In genomic region chr10:24085936-24086335, GRCm38 (mm10) we compare ENCODE assay signal across 28 mouse cellular contexts. TPM values are rescaled to one million over a fixed set of nuclear protein-coding genes. Genes with fewer than 3 reads are reported as not detected.
DNase-seq lines count a peak whose midpoint lies in the region; ATAC-seq and TF ChIP-seq lines count a peak whose summit lies in the region.
"Had no signal": no experiment of that assay in that cellular context is flagged by ENCODE, and none has a peak within 500 bp of the region (broad histone marks: within the 10 kb centered on the region; RNA-seq: fewer than 3 reads in every experiment).

No protein-coding gene starts in this region.

- H3K27ac ChIP-seq in liver, embryonic 16.5 days (ENCODE audit: low read length): peak overlapping the region; percentile 53
- H3K27ac ChIP-seq in bone marrow macrophage, adult 2 months (ENCODE audit: insufficient read depth, low read depth, low read length): peak overlapping the region; percentile 93
- H3K27ac ChIP-seq: embryonic facial prominence, embryonic 12.5 days; embryonic facial prominence, embryonic 15.5 days; gastrocnemius, adult 2 months; hindbrain, embryonic 12.5 days; hindbrain, embryonic 15.5 days had no signal

- no peak for TF ChIP-seq POLR2A in bone marrow macrophage, adult 2 months (IDR thresholded peaks at IDR 0.05; ENCODE audit: borderline replicate concordance, low read depth, low read length)

- 59% methylated on average over 5 of the region's 5 CpGs for WGBS in liver, embryonic 16.5 days (ENCODE audit: insufficient replicate concordance)

- no peaks in the 10 kb centered on the region for H3K36me3 ChIP-seq in liver, embryonic 16.5 days (ENCODE audit: control insufficient read depth, insufficient read depth)
- H3K36me3 ChIP-seq: embryonic facial prominence, embryonic 12.5 days; embryonic facial prominence, embryonic 15.5 days; hindbrain, embryonic 12.5 days; hindbrain, embryonic 15.5 days had no signal

- no peak overlapping the region for H3K4me2 ChIP-seq in liver, embryonic 16.5 days (ENCODE audit: low read depth, low read length)
- H3K4me2 ChIP-seq: embryonic facial prominence, embryonic 12.5 days; embryonic facial prominence, embryonic 15.5 days; heart, embryonic 11.5 days; hindbrain, embryonic 12.5 days; hindbrain, embryonic 15.5 days had no signal

- ATAC-seq in liver, embryonic 16.5 days (ENCODE audit: low read depth): no peak
- ATAC-seq in activated CD4-positive, CD25-positive, alpha-beta regulatory T cell, adult 4 months: no peak
- no peak for ATAC-seq in inflammation-experienced regulatory T-cells, adult 6 months
- ATAC-seq: CD4-positive, CD25-positive, alpha-beta regulatory T cell, adult 4 months; forebrain, embryonic 14.5 days; forebrain, postnatal 0 days had no signal

- no peak for TF ChIP-seq CTCF in bone marrow macrophage, adult 2 months (IDR thresholded peaks at IDR 0.05; ENCODE audit: low read depth, low read length)

- H3K27me3 ChIP-seq in liver, embryonic 16.5 days (ENCODE audit: control insufficient read depth, insufficient read depth, low read depth, low read length): no peaks in the 10 kb centered on the region
- H3K27me3 ChIP-seq: embryonic facial prominence, embryonic 12.5 days; embryonic facial prominence, embryonic 15.5 days; hindbrain, embryonic 12.5 days; hindbrain, embryonic 15.5 days had no signal

- DNase-seq in liver (no peak), R1 (ENCODE audit: low read depth, low spot score) (peak; percentile 60)
- DNase-seq: adrenal gland, postnatal 10 days; adrenal gland, postnatal 36 days; cerebellum, adult 11 months; cerebellum, adult 2 months; cerebellum, adult 9-11 months; cerebellum, postnatal 25 days; forebrain, postnatal 0 days; gastrocnemius, adult 2 months; gastrocnemius, postnatal 14 days; heart, adult 11 months had no signal

- H3K9ac ChIP-seq in liver, embryonic 16.5 days (ENCODE audit: low read depth, low read length): no peak overlapping the region
- H3K9ac ChIP-seq: embryonic facial prominence, embryonic 12.5 days; embryonic facial prominence, embryonic 15.5 days; forebrain, postnatal 0 days; hindbrain, embryonic 12.5 days; hindbrain, embryonic 15.5 days had no signal

- no peaks in the 10 kb centered on the region; the same call in 1 of the 2 replicates for H3K4me1 ChIP-seq in liver, embryonic 16.5 days (ENCODE audit: control insufficient read depth, low read depth, low read length)
- peaks cover 35% of the 10 kb centered on the region for H3K4me1 ChIP-seq in bone marrow macrophage, adult 2 months (ENCODE audit: control insufficient read depth, insufficient read depth, low read length)
- H3K4me1 ChIP-seq: embryonic facial prominence, embryonic 12.5 days; embryonic facial prominence, embryonic 15.5 days; hindbrain, embryonic 12.5 days; hindbrain, embryonic 15.5 days had no signal

- no peak overlapping the region for H3K4me3 ChIP-seq in liver, embryonic 16.5 days (ENCODE audit: low read depth, low read length)
- no peak overlapping the region for H3K4me3 ChIP-seq in bone marrow macrophage, adult 2 months (ENCODE audit: insufficient read depth, low read length)
- H3K4me3 ChIP-seq: embryonic facial prominence, embryonic 12.5 days; embryonic facial prominence, embryonic 15.5 days; gastrocnemius, adult 2 months; hindbrain, embryonic 12.5 days; hindbrain, embryonic 15.5 days had no signal

- no peaks in the 10 kb centered on the region for H3K9me3 ChIP-seq in liver, embryonic 16.5 days (replicated peaks; ENCODE audit: control insufficient read depth, low read length)
- H3K9me3 ChIP-seq: embryonic facial prominence, embryonic 12.5 days; embryonic facial prominence, embryonic 15.5 days; hindbrain, embryonic 12.5 days; hindbrain, embryonic 15.5 days had no signal

RNA-seq across cellular contexts. Expression of gene Taar8b, which starts 6.2 kb away (rescaled TPM):
- polyA plus RNA-seq in liver, embryonic 16.5 days (2015; fragmentation: Nextera tagmentation; extraction: Ambion mirVana): not detected in 2 replicates
- not detected in 2 replicates for polyA plus RNA-seq in bone marrow macrophage, adult 2 months (2012; ENCODE audit: insufficient read depth, insufficient read length, missing spikeins)
- polyA plus RNA-seq in activated CD4-positive, CD25-positive, alpha-beta regulatory T cell, adult 4 months (2017; shearing (Covaris generic)): not detected
- polyA plus RNA-seq in inflammation-experienced regulatory T-cells, adult 6 months (2017; shearing (Covaris generic)): not detected
- polyA plus RNA-seq: C2C12; CD4-positive, CD25-positive, alpha-beta regulatory T cell, adult 4 months; cerebellum, adult 2 months; embryonic facial prominence, embryonic 12.5 days; embryonic facial prominence, embryonic 15.5 days; forebrain, embryonic 11.5 days; forebrain, embryonic 14.5 days; forebrain, postnatal 0 days; frontal cortex, adult 2 months; heart, embryonic 11.5 days; heart, embryonic 14.5 days; heart, postnatal 0 days; hindbrain, embryonic 12.5 days; hindbrain, embryonic 15.5 days had no signal

RNA-seq across cellular contexts. Expression of gene Taar8a, which starts 9.6 kb away (rescaled TPM):
- not detected in 2 replicates for polyA plus RNA-seq in liver, embryonic 16.5 days (2015; fragmentation: Nextera tagmentation; extraction: Ambion mirVana)
- polyA plus RNA-seq in bone marrow macrophage, adult 2 months (2012; ENCODE audit: insufficient read depth, insufficient read length, missing spikeins): not detected in 2 replicates
- not detected for polyA plus RNA-seq in activated CD4-positive, CD25-positive, alpha-beta regulatory T cell, adult 4 months (2017; shearing (Covaris generic))
- not detected for polyA plus RNA-seq in inflammation-experienced regulatory T-cells, adult 6 months (2017; shearing (Covaris generic))
- polyA plus RNA-seq: C2C12; CD4-positive, CD25-positive, alpha-beta regulatory T cell, adult 4 months; cerebellum, adult 2 months; embryonic facial prominence, embryonic 12.5 days; embryonic facial prominence, embryonic 15.5 days; forebrain, embryonic 11.5 days; forebrain, embryonic 14.5 days; forebrain, postnatal 0 days; frontal cortex, adult 2 months; heart, embryonic 11.5 days; heart, embryonic 14.5 days; heart, postnatal 0 days; hindbrain, embryonic 12.5 days; hindbrain, embryonic 15.5 days had no signal

RNA-seq across cellular contexts. Expression of gene Taar8c, which starts 15.8 kb away (rescaled TPM):
- polyA plus RNA-seq in liver, embryonic 16.5 days (2015; fragmentation: Nextera tagmentation; extraction: Ambion mirVana): not detected in 2 replicates
- polyA plus RNA-seq in bone marrow macrophage, adult 2 months (2012; ENCODE audit: insufficient read depth, insufficient read length, missing spikeins): not detected in 2 replicates
- not detected for polyA plus RNA-seq in activated CD4-positive, CD25-positive, alpha-beta regulatory T cell, adult 4 months (2017; shearing (Covaris generic))
- not detected for polyA plus RNA-seq in inflammation-experienced regulatory T-cells, adult 6 months (2017; shearing (Covaris generic))
- polyA plus RNA-seq: C2C12; CD4-positive, CD25-positive, alpha-beta regulatory T cell, adult 4 months; cerebellum, adult 2 months; embryonic facial prominence, embryonic 12.5 days; embryonic facial prominence, embryonic 15.5 days; forebrain, embryonic 11.5 days; forebrain, embryonic 14.5 days; forebrain, postnatal 0 days; frontal cortex, adult 2 months; heart, embryonic 11.5 days; heart, embryonic 14.5 days; heart, postnatal 0 days; hindbrain, embryonic 12.5 days; hindbrain, embryonic 15.5 days had no signal

RNA-seq across cellular contexts. Expression of gene Taar9, which starts 23.4 kb away (rescaled TPM):
- not detected in 2 replicates for polyA plus RNA-seq in liver, embryonic 16.5 days (2015; fragmentation: Nextera tagmentation; extraction: Ambion mirVana)
- not detected in 2 replicates for polyA plus RNA-seq in bone marrow macrophage, adult 2 months (2012; ENCODE audit: insufficient read depth, insufficient read length, missing spikeins)
- polyA plus RNA-seq in activated CD4-positive, CD25-positive, alpha-beta regulatory T cell, adult 4 months (2017; shearing (Covaris generic)): not detected
- polyA plus RNA-seq in inflammation-experienced regulatory T-cells, adult 6 months (2017; shearing (Covaris generic)): not detected
- polyA plus RNA-seq: C2C12; CD4-positive, CD25-positive, alpha-beta regulatory T cell, adult 4 months; cerebellum, adult 2 months; embryonic facial prominence, embryonic 12.5 days; embryonic facial prominence, embryonic 15.5 days; forebrain, embryonic 11.5 days; forebrain, embryonic 14.5 days; forebrain, postnatal 0 days; frontal cortex, adult 2 months; heart, embryonic 11.5 days; heart, embryonic 14.5 days; heart, postnatal 0 days; hindbrain, embryonic 12.5 days; hindbrain, embryonic 15.5 days had no signal

RNA-seq across cellular contexts. Expression of gene Taar7f, which starts 36.6 kb away (rescaled TPM):
- not detected in 2 replicates for polyA plus RNA-seq in liver, embryonic 16.5 days (2015; fragmentation: Nextera tagmentation; extraction: Ambion mirVana)
- not detected in 2 replicates for polyA plus RNA-seq in bone marrow macrophage, adult 2 months (2012; ENCODE audit: insufficient read depth, insufficient read length, missing spikeins)
- polyA plus RNA-seq in activated CD4-positive, CD25-positive, alpha-beta regulatory T cell, adult 4 months (2017; shearing (Covaris generic)): not detected
- polyA plus RNA-seq in inflammation-experienced regulatory T-cells, adult 6 months (2017; shearing (Covaris generic)): not detected
- polyA plus RNA-seq: C2C12; CD4-positive, CD25-positive, alpha-beta regulatory T cell, adult 4 months; cerebellum, adult 2 months; embryonic facial prominence, embryonic 12.5 days; embryonic facial prominence, embryonic 15.5 days; forebrain, embryonic 11.5 days; forebrain, embryonic 14.5 days; forebrain, postnatal 0 days; frontal cortex, adult 2 months; heart, embryonic 11.5 days; heart, embryonic 14.5 days; heart, postnatal 0 days; hindbrain, embryonic 12.5 days; hindbrain, embryonic 15.5 days had no signal
